Mouse (Mus musculus) cerebellum, adult 18-20 months (tissue): ENCODE measurements around the gene Timm50.

Source experiments
- DNase-seq, 2 experiments: peaks; one replicate each; pipeline ENCODE4 v3.0.0; 2021

The Timm50 gene

GRCm38 (mm10) chr7:28321974-28322720, 10.3 kb upstream of the Timm50 start:
- no peak for DNase-seq

- no peak for DNase-seq
Measured at GRCm38 (mm10) chr7:28318714-28319113, 6.8 kb upstream of the Timm50 start.

- no peak for DNase-seq
Measured at GRCm38 (mm10) chr7:28318036-28318435, 6.2 kb upstream of the Timm50 start.

- DNase-seq = peak in 1 of 2 experiments; percentile 47
Measured at GRCm38 (mm10) chr7:28311151-28311925, 534 bp downstream of the Timm50 start.

GRCm38 (mm10) chr7:28309737-28310136, 2.1 kb downstream of the Timm50 start:
- no peak for DNase-seq

GRCm38 (mm10) chr7:28306216-28306615, 5.7 kb downstream of the Timm50 start:
- no peak for DNase-seq

- DNase-seq = no peak
Measured at GRCm38 (mm10) chr7:28305641-28306040, 6.2 kb downstream of the Timm50 start.

GRCm38 (mm10) chr7:28301616-28302433, 10.0 kb downstream of the Timm50 start, which contains the start of gene Dll3:
Dll3 (minus strand) TSS chr7:28302238.
- peak in 1 of 2 experiments; percentile 28 for DNase-seq

GRCm38 (mm10) chr7:28298837-28299625, 12.8 kb downstream of the Timm50 start:
- peak; percentile 58 to 68 for DNase-seq

- peak in 1 of 2 experiments; percentile 49 for DNase-seq
Measured at GRCm38 (mm10) chr7:28294481-28294880, 17.4 kb downstream of the Timm50 start.

- DNase-seq = peak; percentile 41 to 55
Measured at GRCm38 (mm10) chr7:28290638-28291590, 21.0 kb downstream of the Timm50 start, which contains the start of gene Selenov. Selenov (minus strand) TSS chr7:28291186.

GRCm38 (mm10) chr7:28290165-28290564, 21.7 kb downstream of the Timm50 start:
- DNase-seq = no peak

GRCm38 (mm10) chr7:28280630-28281029, 31.2 kb downstream of the Timm50 start:
- DNase-seq = no peak

- DNase-seq = no peak
Measured at GRCm38 (mm10) chr7:28278279-28278652, 33.6 kb downstream of the Timm50 start.

- peak; percentile 95 to 99 for DNase-seq
Measured at GRCm38 (mm10) chr7:28277615-28278278, 34.1 kb downstream of the Timm50 start, which contains the start of gene Eid2b. Eid2b (plus strand) TSS chr7:28277739.

GRCm38 (mm10) chr7:28277237-28277614, 34.6 kb downstream of the Timm50 start:
- no peak for DNase-seq

GRCm38 (mm10) chr7:28271761-28272160, 40.1 kb downstream of the Timm50 start:
- DNase-seq = no peak

- no peak for DNase-seq
Measured at GRCm38 (mm10) chr7:28269355-28269754, 42.5 kb downstream of the Timm50 start.

GRCm38 (mm10) chr7:28268576-28268975, 43.3 kb downstream of the Timm50 start:
- DNase-seq = no peak

GRCm38 (mm10) chr7:28268042-28268531, 43.8 kb downstream of the Timm50 start:
- peak; percentile 67 to 73 for DNase-seq
